Mouse (Mus musculus): ENCODE results near the gene Tgtp2.

GRCm38 (mm10) chr11:49088990-49089652 lies 25.1 kb upstream of the Tgtp2 start:
- no peak for TF ChIP-seq CTCF (IDR thresholded peaks at IDR 0.05; ENCODE audit: low read depth, low read length)
- TF ChIP-seq POLR2A (IDR thresholded peaks at IDR 0.05; ENCODE audit: insufficient read depth, low read length): no peak
- no peak for TF ChIP-seq EP300 (IDR thresholded peaks at IDR 0.05; ENCODE audit: insufficient read depth, low read depth, low read length)
